Mouse (Mus musculus) CD4-positive, CD25-positive, alpha-beta regulatory T cell, adult 4 months (primary cell): ENCODE measurements around the gene Ino80b. TPM values are rescaled to one million over a fixed set of nuclear protein-coding genes. Genes with fewer than 3 reads are reported as not detected.

Source experiments
- ATAC-seq: one replicate; pipeline ENCODE4 v1.8.0; 2017
- polyA plus RNA-seq, 2 experiments: library from polyadenylated mRNA; unstranded; fragments of 100-300 nt; shearing (Covaris generic); gene quantifications; one replicate each; pipeline ENCODE4 v1.2.1; 2017

The Ino80b gene
- polyA plus RNA-seq: 1 to 10 TPM in 1 of 2 experiments, under 1 TPM in 1; 0.56 to 3.3 TPM

DNA sequence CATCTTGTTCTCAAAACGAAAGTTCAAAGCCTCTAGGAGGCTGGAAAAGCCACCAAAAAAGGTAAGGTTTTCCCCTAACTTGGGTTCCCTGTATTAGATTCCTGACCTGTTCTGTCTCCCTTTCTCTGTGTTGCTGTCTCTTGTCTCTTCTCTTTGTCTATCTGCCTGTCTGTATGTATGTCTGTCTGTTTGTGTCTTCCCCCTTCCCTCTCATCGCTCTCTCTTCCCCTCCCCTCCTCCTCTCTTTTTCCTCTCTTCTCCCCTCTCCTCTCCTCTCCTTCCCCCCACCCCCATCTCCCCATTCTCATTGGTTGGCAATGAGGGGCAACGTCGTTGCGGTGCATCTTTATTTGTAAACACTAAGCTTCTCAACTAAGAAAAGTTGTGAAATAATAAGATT lies at the start of gene Ino80b:
Gene Ino80b (minus strand): TSS at position 101 of the 400 bp plus-strand sequence.
- ATAC-seq: no peak

DNA sequence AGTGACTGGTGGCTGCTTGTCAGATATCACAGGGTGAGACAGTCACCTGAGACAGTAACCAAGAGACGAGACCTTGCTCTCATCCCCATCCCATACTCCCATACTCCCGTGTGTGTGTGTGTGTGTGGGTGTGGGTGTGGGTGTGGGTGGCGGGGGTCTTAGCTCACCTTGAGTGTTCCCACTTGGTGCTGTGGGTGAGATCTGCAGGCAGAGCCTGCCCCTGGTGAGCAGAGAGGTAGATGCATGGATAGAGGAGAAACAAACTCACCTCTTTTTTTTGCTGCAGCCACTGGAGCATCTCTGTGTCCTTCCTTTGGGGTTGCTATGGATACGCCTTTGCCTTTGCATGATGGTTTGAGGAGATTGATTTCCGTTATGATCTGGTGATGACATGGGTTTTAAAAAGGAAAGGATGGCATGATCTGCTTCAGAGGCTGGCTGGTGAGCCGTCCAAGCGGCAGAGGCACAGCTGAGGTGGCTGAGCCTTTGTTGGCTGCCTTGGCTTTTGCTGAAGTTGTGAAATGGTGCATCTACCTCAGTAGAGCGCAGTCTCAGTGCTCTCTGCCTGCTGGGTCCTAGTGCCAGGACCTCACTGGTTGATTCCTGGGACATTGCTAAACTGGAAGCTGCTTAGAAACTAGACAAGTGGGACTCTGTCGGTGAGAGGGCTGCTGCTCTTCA lies 47.1 kb upstream of the Ino80b start:
- no peak for ATAC-seq

DNA sequence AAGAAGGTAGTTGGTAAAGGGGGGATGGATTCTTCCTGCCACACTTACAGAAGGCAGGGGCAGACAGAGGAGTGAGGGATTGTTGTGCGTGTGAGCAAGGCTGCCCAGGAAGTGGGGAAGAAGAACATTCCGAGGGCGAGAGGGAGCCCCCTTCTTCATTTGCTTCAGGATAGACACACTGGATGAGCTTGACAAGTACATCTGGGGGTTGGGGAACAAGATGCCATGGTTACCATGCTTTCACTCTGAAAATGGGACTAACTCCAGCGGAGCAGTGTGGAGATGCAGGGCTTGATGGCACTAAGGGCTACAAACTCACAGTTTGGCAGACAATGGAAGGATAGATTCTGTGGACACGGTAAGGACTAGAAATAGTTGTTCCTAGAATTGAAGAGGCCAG lies 45.8 kb upstream of the Ino80b start:
- ATAC-seq: no peak

DNA sequence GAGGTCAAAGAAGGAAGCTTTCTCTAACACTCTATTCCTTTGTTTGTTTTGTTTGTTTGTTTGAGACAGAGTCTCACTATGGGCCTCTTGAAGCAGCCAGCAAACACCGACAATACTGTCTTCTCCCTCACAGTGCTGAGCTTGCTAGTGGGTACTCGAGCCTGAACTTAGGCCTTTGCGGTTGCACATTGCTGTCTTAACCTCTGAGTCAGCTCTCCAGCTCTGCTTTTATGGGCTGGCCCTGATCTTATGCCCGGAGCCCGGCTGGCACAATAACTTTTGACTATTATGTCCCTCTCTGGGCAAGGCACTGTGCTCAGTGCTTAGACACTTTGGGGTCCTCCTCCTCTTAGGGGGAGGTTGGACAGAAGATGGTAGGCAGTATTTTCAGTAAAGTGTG lies 44.6 kb upstream of the Ino80b start:
- no peak for ATAC-seq

DNA sequence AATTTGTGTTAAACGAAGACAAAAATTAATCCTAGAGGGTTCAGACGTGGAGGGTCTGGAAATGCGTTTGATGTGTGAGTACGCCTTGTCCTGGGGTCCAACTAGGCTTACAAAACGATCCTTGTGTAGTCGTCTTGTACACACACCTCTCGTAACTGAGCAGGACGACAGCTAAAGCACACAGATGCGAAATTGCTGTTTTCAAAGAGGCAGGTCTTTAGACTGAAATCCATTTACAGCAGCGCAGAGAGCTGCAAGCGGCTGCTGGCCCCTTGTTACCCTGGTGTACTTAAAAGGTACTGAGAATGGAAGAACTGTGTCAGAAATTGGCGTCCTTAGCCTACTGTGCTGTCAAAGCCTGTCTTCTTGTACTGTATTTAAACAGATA lies 41.0 kb upstream of the Ino80b start:
- peak; percentile 38 for ATAC-seq

DNA sequence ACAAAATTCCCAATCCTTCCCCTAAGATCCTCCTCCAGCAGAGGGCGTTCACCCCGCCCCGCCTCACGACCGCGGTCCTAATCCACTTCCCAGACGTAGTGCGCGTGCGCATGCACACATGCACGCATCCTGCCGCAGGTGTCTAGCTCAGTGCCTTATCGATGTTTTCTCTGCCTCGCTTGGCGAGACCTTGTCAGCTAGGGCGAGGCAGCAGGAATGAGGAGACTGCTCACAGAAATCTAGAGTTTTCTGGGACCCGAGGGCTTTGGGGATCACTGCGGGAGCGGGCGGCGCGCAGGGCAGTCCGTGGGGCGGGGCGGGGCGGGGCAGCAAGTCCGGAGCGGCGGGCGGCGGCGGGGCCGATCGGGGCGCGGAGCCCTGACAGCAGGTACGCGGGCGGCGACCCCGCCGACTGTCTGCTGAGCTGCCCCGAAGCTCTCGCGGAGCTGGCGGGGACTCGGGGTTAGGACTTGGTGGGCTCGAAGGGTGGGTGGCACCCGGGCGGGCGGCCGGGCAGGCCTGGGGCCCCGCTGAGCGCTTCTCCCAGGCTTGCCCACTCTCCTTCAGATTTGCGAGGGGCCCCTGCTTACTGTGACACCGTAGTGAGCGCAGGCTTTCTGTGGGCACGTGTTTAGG lies 40.5 kb upstream of the Ino80b start, which contains the start of gene Dctn1:
Gene Dctn1 (plus strand): TSS at position 314 of the 636 bp plus-strand sequence.
- ATAC-seq: peak; percentile 83

DNA sequence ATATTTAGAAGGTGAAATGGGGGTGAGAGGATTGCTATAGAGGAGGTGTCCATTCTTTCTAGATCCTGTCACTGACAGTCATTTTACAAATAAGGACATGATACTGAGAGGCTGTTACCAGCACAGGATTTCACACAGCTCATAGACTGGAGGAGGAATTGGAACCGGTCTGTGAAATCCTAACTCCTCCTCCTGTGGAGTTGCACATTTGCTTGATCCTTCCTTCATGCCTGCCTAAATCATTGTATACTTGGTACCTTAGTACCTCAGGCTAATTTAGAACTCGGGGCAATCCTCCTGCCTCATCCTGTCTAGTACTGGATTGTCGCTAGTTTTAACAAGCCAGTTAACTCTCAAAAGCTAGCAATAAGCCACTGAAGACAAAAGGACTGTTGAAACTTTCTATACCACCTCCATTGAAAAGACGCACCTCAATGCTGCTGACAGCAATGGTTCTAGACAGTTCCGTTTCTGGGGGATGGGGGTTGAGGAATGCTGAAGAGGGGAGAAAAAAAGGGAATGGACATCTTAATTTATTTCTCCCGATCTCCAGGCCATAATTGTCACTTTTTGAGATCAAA lies 39.9 kb upstream of the Ino80b start:
- ATAC-seq: peak; percentile 65

DNA sequence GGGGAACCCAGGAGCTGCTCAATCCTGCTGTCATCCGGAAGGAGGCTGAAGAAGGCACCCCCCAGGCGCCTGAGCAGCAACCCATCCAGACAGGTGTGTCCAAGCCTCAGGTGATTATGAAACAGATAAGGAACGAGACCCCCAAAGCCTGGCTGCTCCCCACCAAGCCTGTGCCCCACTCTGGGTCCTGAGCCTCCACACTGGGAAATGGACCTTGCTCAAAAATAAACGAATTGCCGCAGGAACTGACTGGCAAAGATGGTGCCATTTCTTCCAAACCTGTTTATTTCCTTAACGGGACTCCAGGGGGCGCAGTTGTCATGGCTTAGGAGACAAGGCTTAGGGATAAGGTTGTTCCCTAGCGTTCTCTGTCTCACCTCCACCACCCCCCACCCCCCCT lies 37.5 kb upstream of the Ino80b start:
- ATAC-seq: no peak

DNA sequence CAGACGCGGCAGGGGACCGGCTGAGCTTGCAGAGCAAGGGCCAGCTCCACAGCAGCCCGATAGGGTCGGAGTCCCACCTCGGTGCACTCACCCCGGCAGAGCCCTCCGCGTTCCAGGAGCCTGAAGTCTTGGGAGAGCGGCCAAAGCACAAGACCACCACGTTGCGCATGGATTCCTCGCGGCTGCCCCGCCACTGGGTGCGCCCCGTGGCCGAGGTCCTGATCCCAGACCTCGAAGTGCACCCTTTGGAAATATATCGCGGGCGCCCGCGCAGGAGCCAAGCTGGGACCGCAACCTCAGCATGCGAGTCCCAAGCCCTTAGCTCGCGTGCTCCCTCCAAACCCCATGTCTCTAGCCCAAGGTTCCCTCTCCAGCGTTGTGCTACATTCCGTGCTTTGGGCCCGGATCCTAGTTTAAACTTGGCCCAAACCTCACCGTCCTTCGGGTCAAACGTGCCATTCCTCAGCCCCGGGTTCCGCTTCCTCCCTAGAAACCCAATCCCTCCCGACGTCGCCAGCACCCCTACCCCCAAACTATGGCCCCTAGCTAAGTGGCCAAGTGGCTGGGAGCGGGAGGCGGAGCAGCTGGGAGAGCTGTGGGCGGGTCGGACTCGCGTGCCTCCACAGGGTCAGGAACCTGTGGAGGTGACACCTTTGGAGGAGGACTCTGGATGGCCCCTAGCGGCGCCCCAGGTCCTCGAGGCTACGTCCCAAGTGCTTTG lies 36.9 kb upstream of the Ino80b start:
- no peak for ATAC-seq

DNA sequence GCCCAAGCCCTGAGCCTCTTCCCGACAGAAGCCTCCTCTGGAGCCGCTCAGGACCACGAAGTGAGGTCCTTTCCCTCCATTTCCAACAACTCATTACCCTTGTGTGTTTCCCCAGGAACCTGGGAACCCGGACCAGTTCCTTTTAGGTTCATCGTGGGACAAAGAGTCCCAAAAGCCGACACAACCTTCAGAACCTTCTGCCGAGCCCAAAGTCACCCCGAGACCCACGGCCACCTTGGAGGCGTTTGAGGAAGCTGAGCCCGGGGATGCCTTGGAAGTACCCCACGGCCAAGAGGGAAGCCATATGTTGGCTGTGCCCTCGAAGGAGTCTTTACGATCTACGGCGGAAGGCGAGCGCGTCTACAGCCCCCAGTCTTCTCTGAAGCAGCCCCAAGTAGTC lies 36.2 kb upstream of the Ino80b start:
- no peak for ATAC-seq

DNA sequence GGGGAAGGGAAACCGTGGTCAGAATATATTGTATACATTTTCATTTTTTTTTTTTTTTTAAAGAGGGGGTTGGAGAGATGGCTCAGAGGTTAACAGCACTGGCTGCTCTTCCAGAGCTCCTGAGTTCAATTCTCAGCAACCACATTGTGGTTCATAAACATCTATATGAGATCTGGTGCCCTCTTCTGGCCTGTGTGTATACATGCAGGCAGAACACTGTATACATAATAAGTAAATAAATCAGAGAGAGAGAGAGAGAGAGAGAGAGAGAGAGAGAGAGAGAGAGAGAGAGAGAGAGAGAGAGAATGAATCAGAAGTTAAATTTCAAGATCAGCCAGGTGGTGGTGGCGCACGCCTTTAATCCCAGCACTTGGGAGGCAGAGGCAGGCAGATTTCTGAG lies 34.2 kb upstream of the Ino80b start:
- ATAC-seq: peak; percentile 75

DNA sequence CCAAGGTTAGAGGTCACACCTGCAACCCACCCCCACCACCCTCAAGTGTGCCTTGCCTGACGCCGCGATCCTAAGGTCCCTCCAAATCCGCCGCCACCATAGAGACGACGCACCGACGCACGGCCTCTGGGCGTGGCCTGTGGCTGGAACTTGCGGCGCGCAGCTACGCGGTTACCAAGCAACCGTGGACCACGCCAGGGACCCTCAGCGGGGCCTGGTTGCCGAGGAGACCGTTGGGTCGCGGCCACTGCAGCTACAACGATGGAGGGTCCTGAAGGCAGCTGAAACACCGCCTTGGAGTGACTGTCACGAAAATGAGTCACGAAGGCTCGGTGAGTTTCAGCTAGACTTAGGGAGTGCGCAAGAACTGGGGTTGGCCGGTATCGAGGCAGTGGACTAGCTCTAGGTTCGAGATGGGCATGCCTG lies 31.0 kb upstream of the Ino80b start, which contains the start of the genes Wdr54 and 1700003E16Rik:
Gene Wdr54 (minus strand): TSS at position 139 of the 426 bp plus-strand sequence.
Gene 1700003E16Rik (plus strand): TSS at position 146 of the 426 bp plus-strand sequence.
- ATAC-seq: peak; percentile 78

DNA sequence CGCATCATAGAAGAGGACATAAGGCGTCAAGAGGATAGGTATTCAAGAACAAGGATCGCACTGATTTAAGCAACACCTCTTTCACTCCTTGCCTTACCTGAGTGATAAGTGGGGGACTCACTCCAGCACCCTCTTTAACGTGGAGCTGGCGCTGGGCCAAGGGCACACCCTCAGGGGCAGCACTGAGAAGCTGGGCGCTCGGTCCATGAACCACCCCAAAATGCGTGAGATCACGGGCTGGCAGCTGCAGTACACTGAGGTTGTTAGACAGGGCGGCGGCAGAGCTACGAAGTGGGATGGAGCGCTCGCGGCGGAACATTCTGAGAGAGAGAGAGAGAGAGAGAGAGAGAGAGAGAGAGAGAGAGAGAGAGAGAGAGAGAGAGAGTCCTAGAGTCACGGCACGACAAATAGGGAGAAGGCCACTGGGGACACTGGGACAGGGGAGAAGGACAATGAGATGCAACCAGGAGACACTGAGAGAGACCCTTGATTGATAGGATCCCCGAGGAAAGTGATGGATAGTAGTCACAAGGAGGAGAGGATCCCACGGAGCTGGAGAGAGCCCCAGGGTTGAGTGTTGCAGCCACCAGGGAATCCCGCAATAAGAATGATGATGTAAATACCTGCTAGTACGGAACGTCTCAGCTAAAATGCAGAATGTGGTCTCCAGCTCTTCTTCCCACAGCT lies 30.5 kb upstream of the Ino80b start:
- ATAC-seq: peak; percentile 7

DNA sequence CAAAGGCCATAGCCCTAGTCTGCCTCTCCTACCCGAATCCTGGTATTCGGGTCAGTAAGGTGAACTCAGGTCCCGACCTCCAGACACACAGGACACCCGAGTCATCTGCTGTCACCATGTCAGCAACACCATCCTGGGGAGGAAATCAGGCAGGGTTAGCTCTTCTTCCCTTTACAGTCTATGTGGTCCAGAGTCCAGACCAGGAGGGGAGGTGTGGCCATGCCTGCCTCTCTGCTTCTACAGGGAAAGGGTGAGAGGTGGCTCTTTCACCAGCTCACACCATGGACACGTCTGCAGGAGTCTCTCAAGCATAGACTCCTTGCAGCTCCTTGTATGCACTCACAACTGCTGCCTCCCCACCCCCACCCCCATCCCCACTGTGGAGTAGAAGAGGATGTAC lies 28.3 kb upstream of the Ino80b start:
- ATAC-seq: no peak

DNA sequence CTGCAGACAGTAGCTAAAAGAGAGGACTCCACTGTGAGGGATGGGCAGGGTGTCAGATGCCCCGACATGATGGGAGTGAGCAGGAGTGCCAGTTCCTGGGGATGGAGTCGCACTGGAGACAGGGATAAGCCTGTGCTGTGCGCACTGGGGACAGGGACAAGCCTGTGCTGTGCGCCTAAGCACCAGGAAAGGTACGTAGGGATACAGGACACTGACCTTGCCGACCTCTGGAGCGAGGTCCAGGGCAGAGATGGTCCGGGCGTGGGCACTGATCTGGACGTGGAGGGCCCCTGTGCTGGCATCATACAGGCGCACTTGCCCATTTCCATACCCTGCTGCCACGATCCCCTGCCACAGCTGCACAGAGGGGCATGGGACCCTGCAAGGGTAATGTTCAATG lies 27.8 kb upstream of the Ino80b start:
- no peak for ATAC-seq

DNA sequence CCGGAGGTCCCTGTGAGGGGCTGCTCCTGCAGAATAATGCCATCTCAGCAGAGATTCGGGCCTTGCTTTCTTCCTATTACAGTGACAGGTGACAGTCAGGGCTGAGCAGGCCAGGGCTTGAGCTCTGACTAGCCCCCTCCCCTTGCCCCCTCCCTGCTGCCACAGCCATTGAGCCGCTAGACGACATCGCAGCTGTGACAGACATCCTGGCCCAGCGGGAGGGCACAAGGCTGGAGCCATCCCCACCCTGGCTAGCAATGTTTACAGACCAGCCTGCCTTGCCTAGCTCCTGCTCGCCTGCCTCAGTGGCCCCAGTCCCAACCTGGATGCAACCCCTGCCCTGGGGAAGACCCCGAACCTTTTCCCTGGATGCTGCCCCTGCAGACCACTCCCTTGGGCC lies 26.5 kb upstream of the Ino80b start:
- ATAC-seq: no peak

DNA sequence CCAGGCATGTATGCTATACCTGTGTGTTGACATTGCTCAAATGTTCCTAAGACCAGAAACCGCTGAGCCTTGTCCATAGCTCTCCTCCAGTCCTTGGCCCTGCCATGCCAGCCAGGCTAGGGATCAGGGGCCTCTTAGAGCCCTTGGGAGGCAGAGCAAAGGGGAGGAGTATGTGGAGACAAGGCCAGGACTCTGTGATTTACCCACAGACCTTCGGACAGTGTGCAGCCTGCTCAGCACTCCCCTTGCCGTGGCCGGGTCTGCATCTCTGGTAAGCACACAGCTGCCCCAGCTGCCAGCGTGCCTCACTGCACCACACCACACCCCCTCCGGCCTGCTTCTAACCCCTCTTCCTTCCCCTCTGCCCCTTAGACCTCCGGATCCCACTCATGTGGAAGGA lies 22.0 kb upstream of the Ino80b start:
- no peak for ATAC-seq

DNA sequence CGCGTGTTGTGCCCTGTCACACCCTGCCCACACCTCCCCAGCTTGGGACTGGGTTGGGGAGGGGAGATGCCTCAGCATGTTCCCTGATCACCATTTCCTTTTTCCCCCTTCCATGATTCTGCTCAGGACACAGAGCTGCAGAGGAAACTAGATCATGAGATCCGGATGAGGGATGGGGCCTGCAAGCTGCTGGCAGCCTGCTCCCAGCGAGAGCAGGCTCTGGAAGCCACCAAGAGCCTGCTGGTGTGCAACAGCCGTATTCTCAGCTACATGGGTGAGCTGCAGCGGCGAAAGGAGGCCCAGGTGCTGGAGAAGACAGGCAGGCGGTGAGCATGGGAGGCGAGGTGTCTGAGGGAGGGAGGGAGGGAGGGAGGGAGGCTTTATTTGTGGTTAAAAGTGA lies 20.6 kb upstream of the Ino80b start:
- no peak for ATAC-seq

DNA sequence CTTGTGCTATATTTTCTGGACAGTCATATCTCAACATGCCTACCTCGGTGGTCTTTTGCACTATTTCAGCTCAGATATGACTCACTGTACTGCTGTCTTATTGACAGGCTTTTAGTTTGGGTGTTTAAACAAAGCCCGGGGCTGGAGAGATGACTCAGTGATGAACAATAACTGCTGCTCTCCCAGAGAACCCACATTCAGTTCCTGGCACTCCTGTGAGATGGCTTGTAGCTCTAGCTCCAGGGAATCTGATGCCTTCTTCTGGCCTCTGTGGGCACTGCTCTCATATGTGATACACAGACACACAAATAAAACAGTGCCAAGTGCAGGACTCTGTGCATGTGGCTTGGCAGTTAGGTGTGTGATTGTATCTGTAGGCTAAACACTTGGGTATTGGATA lies 20.0 kb upstream of the Ino80b start:
- no peak for ATAC-seq

DNA sequence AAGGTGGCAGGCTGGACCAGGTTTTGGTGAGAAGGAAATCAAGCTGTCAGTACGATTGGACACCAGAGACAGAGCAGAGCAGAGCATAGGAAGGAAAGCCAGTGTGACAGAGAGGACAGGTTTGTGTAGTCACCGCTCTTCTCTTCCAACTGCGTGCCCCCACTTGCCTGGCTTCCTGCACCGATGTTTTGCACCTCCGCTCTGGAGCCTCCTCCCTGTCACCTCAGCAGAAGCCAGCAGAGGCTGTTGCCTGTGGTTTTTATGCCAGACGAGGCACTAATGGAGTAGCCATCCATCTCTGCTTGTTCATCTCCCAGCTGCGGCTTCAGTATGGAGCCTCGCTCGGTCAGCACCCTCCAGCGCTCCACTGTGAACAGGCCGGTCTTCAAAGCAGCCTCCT lies 17.7 kb upstream of the Ino80b start:
- ATAC-seq: no peak

DNA sequence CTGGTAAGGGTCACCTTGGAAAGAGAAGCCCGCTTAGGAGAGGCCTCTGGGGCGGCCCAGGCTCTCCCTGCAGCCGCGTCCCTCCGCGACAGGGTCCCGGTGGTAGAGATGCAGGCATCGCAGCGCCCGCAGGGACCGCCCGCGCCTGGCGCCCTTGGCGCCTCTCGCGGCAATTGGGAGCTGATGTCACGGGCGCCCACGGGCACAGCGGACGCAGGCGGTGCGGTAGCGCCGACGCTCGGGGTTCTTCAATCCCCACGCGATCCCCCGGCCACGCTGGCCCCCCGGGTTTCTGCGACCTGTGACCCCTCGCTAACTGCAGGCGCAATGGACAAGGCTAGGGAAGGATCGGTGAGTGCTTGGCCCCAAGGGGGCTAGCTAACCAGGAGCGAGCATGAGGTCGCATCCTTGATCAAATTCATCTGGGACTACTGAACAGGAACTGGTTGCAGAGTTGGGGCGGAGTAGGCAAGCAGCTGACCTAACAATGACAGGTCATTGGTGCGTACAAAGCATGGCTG lies 17.0 kb upstream of the Ino80b start:
- ATAC-seq: no peak

DNA sequence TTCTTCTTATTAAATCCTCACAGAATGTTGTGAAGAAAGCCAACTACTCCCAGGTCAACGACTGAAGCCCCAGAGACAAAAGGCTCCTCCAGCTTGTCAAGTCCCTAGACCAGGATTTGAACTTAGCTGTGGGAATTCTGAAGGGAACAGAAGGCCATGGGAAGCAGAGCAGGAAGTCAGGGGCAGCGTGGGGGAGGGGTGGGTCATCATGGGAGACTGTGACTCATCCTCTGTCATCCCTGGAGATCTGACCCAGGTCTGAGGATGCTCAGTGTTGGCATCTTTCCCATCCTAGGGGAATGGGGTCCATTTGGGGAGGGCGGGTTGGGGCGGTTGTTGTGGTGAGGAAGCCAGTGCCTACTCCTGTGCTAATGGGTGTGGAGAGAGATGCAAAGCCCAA lies 16.4 kb upstream of the Ino80b start:
- no peak for ATAC-seq
